Mouse (Mus musculus) lung, postnatal 36 days (tissue): ENCODE results near the gene Cdh13.

Source experiments
- DNase-seq: peaks from one replicate; pipeline ENCODE4 v3.0.0; 2022; ENCODE audit warnings: mixed read lengths

Cdh13 gene

GRCm38 (mm10) chr8:119156454-119156921, 873.0 kb downstream of the Cdh13 start:
- DNase-seq: no peak

DNA sequence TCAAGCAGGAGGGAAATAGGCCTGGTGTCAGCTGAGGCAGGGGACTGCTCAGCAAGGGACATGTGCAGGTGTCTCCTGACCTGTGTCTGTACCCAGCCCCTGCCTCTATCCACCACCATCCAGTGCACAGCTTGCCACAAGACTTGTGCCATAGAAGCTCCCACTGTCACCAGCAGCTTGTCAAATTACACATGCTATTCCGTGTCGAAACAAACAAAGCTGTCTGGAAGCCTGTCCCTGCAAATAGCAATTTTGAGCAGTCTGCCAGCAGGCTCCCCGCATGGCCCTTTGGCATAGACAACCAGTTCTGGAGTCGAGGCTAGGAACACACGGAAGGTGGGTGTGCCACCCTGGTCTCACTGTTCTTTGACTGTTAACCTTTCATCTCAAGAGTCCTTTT, 875.1 kb downstream of the Cdh13 start:
- DNase-seq: no peak

GRCm38 (mm10) chr8:119159794-119160193, 876.3 kb downstream of the Cdh13 start:
- no peak for DNase-seq

DNA sequence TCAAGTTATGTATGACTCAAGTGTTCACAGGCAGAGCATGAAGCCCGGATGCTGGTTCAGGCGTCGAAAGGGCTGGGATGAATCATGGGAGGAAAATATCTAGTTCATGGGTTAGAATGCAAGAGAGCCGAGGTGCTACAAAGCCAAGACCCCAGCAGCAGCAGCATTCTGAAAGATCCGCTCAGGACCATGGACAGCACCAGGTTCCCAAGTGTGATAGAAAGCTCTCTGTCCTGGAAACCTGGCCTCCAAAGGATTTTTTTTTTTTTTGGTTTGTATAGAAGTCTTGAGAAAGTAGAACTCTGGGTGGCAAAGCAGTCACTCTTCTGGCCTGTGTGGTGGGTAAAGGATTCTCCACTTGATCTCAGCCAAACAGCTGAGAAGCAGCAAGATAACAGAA, 880.5 kb downstream of the Cdh13 start:
- no peak for DNase-seq

DNA sequence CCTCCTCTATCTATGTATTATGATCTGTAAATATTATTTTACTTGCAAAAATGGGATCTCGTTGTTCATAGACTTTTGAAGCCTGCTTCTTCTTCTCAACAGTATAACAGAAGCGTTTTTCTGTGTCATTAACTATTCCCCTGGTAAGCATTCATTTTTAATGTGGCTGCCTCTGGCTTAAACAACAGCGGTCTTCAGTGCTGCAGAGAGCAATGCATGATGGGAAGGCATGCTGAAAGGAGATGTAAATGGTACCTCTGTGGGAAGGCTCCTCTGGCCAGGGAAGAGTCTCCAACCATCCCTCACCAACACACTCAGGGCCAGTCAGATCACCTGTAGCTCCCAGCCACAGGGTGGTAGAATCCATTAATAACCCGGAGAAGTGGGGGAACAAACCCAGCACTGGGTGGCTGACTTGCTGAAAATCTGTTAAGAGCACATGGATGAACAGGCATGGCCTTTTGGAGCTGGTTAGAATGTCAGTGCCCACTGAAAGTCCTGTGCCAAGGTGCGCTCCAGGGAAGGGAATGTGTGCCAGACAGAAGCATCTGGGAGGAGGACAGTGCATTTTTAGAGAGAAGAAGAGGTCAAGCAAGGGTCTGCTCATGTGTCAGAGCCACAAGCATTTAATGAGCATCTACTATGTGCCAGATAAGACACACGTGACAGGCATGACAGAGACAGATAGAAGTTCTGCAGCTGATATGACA, 893.8 kb downstream of the Cdh13 start:
- DNase-seq: no peak

GRCm38 (mm10) chr8:119180626-119181025, 897.1 kb downstream of the Cdh13 start:
- DNase-seq: peak; percentile 65

DNA sequence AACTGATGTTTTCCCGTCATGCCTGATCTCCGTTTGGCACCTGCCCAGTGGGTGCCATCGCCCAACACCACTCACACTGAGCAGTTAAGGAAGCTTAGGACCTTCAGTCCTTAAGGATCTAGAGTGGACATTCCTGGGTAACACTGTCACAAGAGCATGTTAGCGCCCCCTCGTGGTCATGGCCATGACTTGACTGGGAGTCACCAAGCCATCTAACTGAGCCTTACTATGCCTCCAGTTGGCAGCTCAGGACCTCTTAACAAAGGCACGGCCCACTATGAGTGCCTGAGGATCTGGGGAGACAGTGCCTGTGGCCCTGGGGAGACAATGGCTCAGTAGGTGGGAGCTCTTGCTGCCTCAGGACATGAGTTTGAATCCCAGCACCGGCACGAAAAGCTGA, 912.2 kb downstream of the Cdh13 start:
- DNase-seq: peak; percentile 64

- DNase-seq: peak; percentile 36
Observed at GRCm38 (mm10) chr8:119196486-119197150, 913.1 kb downstream of the Cdh13 start.

DNA sequence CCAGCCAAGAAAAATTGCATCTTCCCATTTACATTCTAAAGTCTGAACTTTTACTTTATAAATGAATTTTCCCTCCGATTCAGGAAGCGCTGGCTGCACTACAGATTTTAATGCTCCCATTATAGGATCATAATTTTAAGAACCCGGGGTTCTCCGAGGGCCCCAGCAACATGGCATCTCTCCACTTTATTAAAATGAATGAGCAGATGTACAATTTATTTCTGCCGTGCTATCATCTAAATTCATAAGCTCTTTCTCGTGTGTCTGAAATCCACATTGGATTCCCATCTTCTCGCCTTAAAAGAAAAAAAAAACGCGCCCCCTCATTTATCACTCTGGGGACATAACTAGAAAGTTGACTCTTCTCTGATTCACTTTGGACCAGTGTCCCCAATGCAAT, 925.0 kb downstream of the Cdh13 start:
- DNase-seq: no peak

DNA sequence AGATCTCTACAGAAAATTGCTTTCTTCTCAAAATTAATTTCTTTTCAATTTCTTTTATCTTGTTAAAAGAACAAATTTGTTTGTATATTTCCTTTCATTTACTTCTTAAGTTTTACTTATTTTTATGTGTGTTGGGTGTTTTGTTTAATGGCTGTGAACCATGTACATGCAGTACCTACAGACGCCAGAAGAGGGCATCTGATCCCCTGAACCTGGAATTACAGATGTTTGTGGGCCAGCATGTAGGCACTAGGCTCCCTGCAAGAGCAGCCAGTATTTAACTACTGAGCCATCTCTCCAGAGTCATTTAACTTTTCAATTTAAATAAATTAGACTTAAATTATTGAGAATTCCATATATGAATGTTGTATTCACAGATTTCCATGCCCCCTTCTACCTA, 941.0 kb downstream of the Cdh13 start:
- DNase-seq: peak; percentile 73

DNA sequence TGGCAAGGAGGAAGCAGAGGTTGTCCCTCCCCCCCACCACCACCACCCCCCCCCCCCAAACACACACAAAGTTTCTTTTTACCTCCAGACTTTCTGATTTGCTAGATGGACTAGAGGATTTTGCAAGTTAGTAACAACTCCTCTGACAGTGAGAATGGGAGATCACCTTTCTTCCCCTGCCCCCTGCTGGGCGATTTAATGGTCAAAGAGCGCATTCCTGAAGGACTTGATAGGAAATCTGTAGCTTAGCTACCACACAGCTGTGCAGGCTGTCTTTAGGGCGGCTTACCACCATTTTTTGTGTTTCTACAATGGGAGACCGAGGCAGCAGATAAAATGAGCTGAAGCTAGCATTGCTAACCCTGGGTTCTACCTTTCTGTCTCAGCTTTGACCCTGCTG, 961.6 kb downstream of the Cdh13 start:
- no peak for DNase-seq

- no peak for DNase-seq
Observed at GRCm38 (mm10) chr8:119245641-119246040, 962.1 kb downstream of the Cdh13 start.

DNA sequence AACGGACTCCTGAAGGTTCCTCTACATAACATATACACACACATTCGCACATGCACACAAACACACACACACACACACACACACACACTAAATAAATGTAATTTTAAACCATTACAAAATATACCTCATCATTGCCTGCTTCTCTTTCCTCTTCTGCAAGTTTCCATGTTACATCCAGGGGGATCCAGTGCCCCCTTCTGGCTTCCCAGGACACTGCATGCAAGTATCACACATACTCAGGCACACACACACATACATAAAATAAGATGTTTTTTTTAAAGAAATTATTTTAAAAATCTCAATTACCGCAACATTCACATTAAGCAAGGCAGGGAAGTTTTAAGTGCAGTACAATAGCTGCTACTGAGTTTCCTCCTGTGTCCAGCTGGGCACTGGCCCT, 970.8 kb downstream of the Cdh13 start:
- no peak for DNase-seq

GRCm38 (mm10) chr8:119258642-119259041, 975.1 kb downstream of the Cdh13 start:
- no peak for DNase-seq

GRCm38 (mm10) chr8:119263750-119264149, 980.2 kb downstream of the Cdh13 start:
- DNase-seq: no peak

GRCm38 (mm10) chr8:119266304-119266703, 982.8 kb downstream of the Cdh13 start:
- DNase-seq: no peak

GRCm38 (mm10) chr8:119269576-119269975, 986.0 kb downstream of the Cdh13 start:
- no peak for DNase-seq

- DNase-seq: no peak
Observed at GRCm38 (mm10) chr8:119270371-119270770, 986.8 kb downstream of the Cdh13 start.

- no peak for DNase-seq
Observed at GRCm38 (mm10) chr8:119272891-119273290, 989.4 kb downstream of the Cdh13 start.

DNA sequence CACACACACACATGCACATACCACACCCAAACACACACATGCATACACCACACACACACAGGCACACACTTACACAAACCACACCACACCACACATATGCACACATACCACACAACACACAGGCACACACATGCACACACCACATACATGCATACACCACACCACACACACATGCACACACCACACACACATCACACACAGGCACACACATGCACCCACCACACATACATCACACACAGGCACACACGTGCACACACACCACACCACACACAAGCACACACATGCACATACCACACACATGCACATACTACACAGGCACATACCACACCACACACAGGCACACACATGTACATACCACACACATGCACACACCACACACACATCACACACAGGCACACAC, 991.9 kb downstream of the Cdh13 start:
- no peak for DNase-seq

GRCm38 (mm10) chr8:119277047-119277451, 993.5 kb downstream of the Cdh13 start:
- DNase-seq: peak; percentile 74

DNA sequence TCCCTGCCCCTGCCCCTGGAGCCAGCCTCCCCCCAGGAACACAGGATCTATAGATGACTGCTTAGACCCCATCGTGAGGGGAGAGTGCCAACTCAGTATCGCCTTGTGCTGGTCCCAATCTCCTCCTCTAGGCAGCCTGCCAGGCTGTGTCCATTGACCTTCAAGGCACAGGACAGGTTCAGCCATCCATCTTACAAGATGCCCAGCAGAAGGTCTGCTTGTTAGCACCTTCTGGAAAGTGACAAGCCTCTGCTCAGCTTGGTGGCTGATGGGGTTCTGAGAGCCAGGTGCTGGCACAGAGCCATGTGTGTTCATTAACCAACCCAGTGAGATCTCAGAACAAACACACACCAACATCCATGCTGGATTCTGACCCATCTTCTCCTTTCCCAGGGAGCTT, 998.2 kb downstream of the Cdh13 start:
- no peak for DNase-seq

DNA sequence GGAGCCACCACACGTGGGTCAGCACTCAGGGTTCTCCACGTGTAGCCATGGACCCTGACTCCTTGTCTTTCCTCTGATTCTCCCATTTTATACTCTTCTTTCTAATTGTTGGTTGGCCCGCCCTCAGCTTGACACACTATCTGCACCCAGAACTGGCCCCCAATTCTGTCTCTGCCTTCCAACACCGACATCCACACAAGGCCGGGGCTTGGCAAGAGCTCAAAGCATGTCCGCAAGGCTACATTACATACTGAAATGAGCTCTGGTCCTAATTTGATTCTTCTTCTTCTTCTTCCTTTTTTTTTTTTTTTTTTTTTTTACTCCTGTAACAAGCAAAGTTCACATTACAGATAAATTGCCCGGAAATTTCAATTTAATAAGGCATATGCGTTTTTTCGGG, 1001.0 kb downstream of the Cdh13 start:
- DNase-seq: no peak

DNA sequence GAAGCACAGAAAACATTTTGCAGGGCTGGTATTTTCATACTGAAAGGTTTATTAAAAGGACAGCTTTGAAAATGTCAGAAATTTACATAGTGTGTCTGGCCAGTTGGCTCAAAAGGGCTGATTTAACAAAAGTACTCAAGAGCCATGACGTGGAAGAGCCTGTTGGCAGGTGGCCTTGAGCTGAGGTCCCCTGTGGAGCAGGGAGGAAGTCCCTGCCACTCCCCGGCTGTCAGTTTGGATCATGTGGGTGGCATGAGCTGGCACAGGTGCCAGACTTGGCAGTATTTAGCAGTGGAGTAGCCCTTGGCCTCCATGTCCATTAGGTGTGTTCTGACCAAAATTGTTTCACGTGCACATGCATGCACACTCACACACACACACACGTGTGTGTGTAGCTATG, 1001.4 kb downstream of the Cdh13 start:
- DNase-seq: no peak

DNA sequence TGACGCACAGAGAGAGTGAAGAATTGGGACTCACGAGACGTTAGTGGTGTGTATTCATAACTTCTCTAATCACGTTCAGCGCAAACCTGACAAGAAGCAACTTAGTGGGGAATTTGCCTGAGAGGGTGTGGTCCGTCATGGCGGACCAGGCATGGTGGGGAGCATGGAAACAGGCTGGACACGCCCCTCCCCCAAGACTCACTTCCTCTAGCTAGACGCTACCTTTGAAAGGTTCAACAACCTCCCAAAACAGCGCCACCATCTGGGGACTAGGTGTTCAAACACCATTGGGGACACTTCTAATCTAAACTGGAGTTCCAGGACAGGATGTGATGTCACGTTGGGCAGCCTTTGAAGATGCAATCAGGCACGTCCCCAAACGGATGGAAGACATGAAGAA, 1011.9 kb downstream of the Cdh13 start:
- no peak for DNase-seq
